In the genomic region with DNA sequence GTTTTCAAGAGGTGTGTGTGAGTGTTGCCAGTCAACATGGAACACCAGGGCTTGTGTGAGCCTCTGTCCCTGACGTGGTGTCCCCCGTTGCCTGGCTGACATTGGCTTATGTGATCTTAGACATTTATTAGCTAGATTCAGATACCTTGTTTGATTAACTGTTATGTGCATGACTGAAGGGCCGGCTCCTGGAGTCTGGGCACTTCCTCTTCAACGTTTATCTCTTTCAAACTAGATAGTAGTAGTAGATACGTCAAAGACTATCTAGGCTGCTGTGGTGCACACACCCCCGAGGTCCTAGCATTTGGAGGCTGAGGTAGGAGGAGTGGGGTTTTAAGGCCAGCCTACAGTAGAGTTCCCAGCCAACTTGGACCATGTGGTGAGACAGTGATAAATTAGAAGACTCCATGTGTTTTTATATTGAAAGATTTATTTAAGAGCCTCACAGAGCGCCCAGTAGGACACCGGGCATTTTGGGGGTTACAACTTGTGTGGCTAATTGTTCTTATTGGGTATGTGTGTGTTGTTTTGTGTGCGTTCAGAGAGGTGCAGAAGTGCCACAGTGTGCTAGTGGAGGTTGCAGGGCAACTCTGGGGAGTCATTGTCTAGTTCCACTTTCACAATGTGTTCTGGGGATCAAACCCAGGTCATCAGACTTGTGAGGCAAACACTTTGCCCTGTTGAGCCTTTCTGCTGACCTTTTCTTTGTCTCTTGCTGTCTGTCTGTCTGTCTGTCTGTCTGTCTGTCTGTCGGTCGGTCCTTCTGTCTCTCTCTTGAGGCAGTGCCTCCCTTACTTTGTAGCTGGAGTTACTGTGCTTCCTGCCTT, we compare ENCODE assay signal across 2 mouse cellular contexts.
TF ChIP-seq lines count a peak whose summit lies in the region.

No protein-coding gene starts in this region.

TF ChIP-seq in C2C12, 6 proteins besides CTCF, POLR2A, EP300 and RAD21:
- TF ChIP-seq MAX (IDR thresholded peaks at IDR 0.05): no peak
- no peak for TF ChIP-seq FOSL1 (IDR thresholded peaks at IDR 0.05; ENCODE audit: insufficient read depth, low read length, poor library complexity, severe bottlenecking)
- no peak for TF ChIP-seq MYOD1 (IDR thresholded peaks at IDR 0.05; ENCODE audit: control insufficient read depth, insufficient read length, low read depth)
- TF ChIP-seq USF1 (IDR thresholded peaks at IDR 0.05; ENCODE audit: low read depth): no peak
- TF ChIP-seq MYOG (IDR thresholded peaks at IDR 0.05; ENCODE audit: control insufficient read depth, extremely low read depth, insufficient read length): no peak
- TF ChIP-seq CEBPB (IDR thresholded peaks at IDR 0.05; ENCODE audit: low read depth): no peak

TF ChIP-seq in MEL, 35 proteins besides CTCF, POLR2A, EP300 and RAD21:
- TF ChIP-seq MAX (IDR thresholded peaks at IDR 0.05; ENCODE audit: low read length) (peak; percentile 65), MEF2A (IDR thresholded peaks at IDR 0.05; ENCODE audit: extremely low read depth, insufficient replicate concordance, low read depth, low read length, poor library complexity, severe bottlenecking) (no peak), TBP (IDR thresholded peaks at IDR 0.05; ENCODE audit: low read depth, low read length) (no peak), BHLHE40 (IDR thresholded peaks at IDR 0.05; ENCODE audit: borderline replicate concordance, low read depth, low read length) (no peak), UBTF (IDR thresholded peaks at IDR 0.05; ENCODE audit: borderline replicate concordance, insufficient read depth, low read depth, low read length) (no peak), MXI1 (IDR thresholded peaks at IDR 0.05; ENCODE audit: low read depth, low read length) (peak; percentile 97), ZC3H11A (IDR thresholded peaks at IDR 0.05; ENCODE audit: low read depth, low read length) (no peak), GATA1 (IDR thresholded peaks at IDR 0.05; ENCODE audit: low read depth, low read length) (peak; percentile 77), MYB (IDR thresholded peaks at IDR 0.05; ENCODE audit: low read depth, low read length) (no peak), KAT2A (conservative IDR thresholded peaks at IDR 0.05; ENCODE audit: low read depth, low read length) (no peak), POLR2AphosphoS2 (IDR thresholded peaks at IDR 0.05; ENCODE audit: low read length) (peak; percentile 46; the same call in 1 of the 2 replicates), MAZ (IDR thresholded peaks at IDR 0.05; ENCODE audit: low read depth, low read length) (0 out of 2 replicates have a peak, but pooled peaks have one; percentile 40), E2F4 (IDR thresholded peaks at IDR 0.05; ENCODE audit: borderline replicate concordance, low read depth, low read length) (no peak), ZNF384 (IDR thresholded peaks at IDR 0.05; ENCODE audit: low read depth, low read length) (no peak), SIN3A (IDR thresholded peaks at IDR 0.05; ENCODE audit: low read length) (peak; percentile 82), GABPA (IDR thresholded peaks at IDR 0.05; ENCODE audit: low read depth, low read length) (no peak), NELFE (IDR thresholded peaks at IDR 0.05; ENCODE audit: low read depth, low read length) (no peak), CHD2 (IDR thresholded peaks at IDR 0.05; ENCODE audit: low read length) (no peak), RCOR1 (IDR thresholded peaks at IDR 0.05; ENCODE audit: low read depth, low read length) (no peak), MAFK (IDR thresholded peaks at IDR 0.05; ENCODE audit: borderline replicate concordance, low read depth, low read length) (no peak), CHD1 (IDR thresholded peaks at IDR 0.05; ENCODE audit: low read depth, low read length) (peak; percentile 13; the same call in 1 of the 2 replicates), ZMIZ1 (IDR thresholded peaks at IDR 0.05; ENCODE audit: low read depth, low read length) (no peak; the same call in 1 of the 2 replicates), TAL1 (IDR thresholded peaks at IDR 0.05; ENCODE audit: low read length) (peak; percentile 43; the same call in 1 of the 2 replicates), ETS1 (IDR thresholded peaks at IDR 0.05; ENCODE audit: low read depth, low read length) (peak; percentile 88), POLR2AphosphoS5 (IDR thresholded peaks at IDR 0.05; ENCODE audit: borderline replicate concordance, low read depth, low read length) (no peak), ELF1 (IDR thresholded peaks at IDR 0.05; ENCODE audit: low read depth, low read length) (peak; percentile 62; the same call in 1 of the 2 replicates), MYC (IDR thresholded peaks at IDR 0.05; ENCODE audit: low read depth, low read length) (peak; percentile 74; the same call in 1 of the 2 replicates), USF1 (IDR thresholded peaks at IDR 0.05; ENCODE audit: low read depth, low read length) (no peak), SMC3 (IDR thresholded peaks at IDR 0.05; ENCODE audit: low read depth, low read length) (no peak), TCF12 (IDR thresholded peaks at IDR 0.05; ENCODE audit: low read depth, low read length) (peak; percentile 70), USF2 (IDR thresholded peaks at IDR 0.05; ENCODE audit: borderline replicate concordance in 1 of 2, insufficient read depth in 1 of 2, low read depth in 1 of 2, low read length in 2 of 2) (no peak), JUND (IDR thresholded peaks at IDR 0.05; ENCODE audit: low read depth, low read length) (no peak), NRF1 (IDR thresholded peaks at IDR 0.05; ENCODE audit: insufficient read depth, low read depth, low read length, poor library complexity, severe bottlenecking) (no peak), HCFC1 (IDR thresholded peaks at IDR 0.05; ENCODE audit: low read depth, low read length) (no peak), ZKSCAN1 (IDR thresholded peaks at IDR 0.05; ENCODE audit: low read depth, low read length) (no peak)
